Mouse (Mus musculus): ENCODE measurements around the gene Exph5.

DNA sequence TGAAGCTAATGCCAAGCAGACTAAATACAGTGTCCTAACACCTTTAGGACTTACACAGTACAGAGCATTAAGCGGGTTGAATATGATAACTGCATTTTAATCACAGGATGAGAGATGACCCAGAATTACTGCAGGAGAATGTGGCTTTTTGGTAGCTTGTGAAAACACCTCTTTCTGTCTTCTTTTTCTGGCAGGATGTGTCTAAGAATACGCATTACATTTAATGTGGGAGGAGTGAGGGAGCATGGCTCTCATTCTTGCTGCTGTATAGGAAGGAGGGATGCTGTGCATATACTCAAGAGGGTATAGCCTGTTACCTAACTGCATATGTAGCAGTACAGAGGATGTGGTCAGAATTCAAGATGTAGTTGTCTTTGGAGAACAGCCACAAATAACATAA, 26.7 kb downstream of the Exph5 start:
- no peak for TF ChIP-seq POLR2A (IDR thresholded peaks at IDR 0.05; ENCODE audit: low read depth, low read length)
- TF ChIP-seq CTCF (IDR thresholded peaks at IDR 0.05; ENCODE audit: extremely low read depth, insufficient read depth, insufficient read length, insufficient replicate concordance) = no peak

Data from spleen, adult 2 months (tissue).